Mouse (Mus musculus) olfactory bulb, adult 2 months (tissue): ENCODE data around the gene Atp5l.

Experiments
- CTCF ChIP-seq: fragments of 200-500 bp; IDR thresholded peaks from 2 replicates; pipeline ENCODE4 v1.5.1; 2012; ENCODE audit warnings: low read depth, mild to moderate bottlenecking, low read length, moderate library complexity; ENCODE audit not compliant: insufficient read depth
- POLR2A ChIP-seq: fragments of 200-500 bp; IDR thresholded peaks from 2 replicates; pipeline ENCODE4 v1.6.1; 2012; ENCODE audit warnings: mild to moderate bottlenecking, low read depth, low read length, moderate library complexity; ENCODE audit not compliant: insufficient read depth

GRCm38 (mm10) chr9:44954432-44954831 is 33.9 kb upstream of the Atp5l start:
- TF ChIP-seq POLR2A (no peak), CTCF (no peak)
